Mouse (Mus musculus): Measurements from ENCODE around the gene Prss57.

The Prss57 gene

GRCm38 (mm10) chr10:79790861-79791260 is at the start of gene Prss57:
Gene Prss57, minus strand, starts transcription at chr10:79790961.
- DNase-seq (ENCODE audit: low spot score in 2 of 2): no peak

GRCm38 (mm10) chr10:79840091-79840490 is 49.3 kb upstream of the Prss57 start:
- DNase-seq (ENCODE audit: low spot score in 2 of 2): no peak

- no peak for DNase-seq (ENCODE audit: low spot score in 2 of 2)
Observed at GRCm38 (mm10) chr10:79838151-79838550, 47.4 kb upstream of the Prss57 start.

GRCm38 (mm10) chr10:79836918-79837317 is 46.2 kb upstream of the Prss57 start:
- DNase-seq (ENCODE audit: low spot score in 2 of 2): no peak

GRCm38 (mm10) chr10:79834769-79835398 is 44.1 kb upstream of the Prss57 start:
- peak in 1 of 2 experiments; percentile 64 for DNase-seq (ENCODE audit: low spot score in 2 of 2)

GRCm38 (mm10) chr10:79832786-79833181 is 42.0 kb upstream of the Prss57 start:
- DNase-seq (ENCODE audit: low spot score in 2 of 2): no peak

- no peak for DNase-seq (ENCODE audit: low spot score in 2 of 2)
Observed at GRCm38 (mm10) chr10:79832026-79832785, 41.4 kb upstream of the Prss57 start.

- DNase-seq (ENCODE audit: low spot score in 2 of 2): no peak
Observed at GRCm38 (mm10) chr10:79831583-79831982, 40.8 kb upstream of the Prss57 start.

GRCm38 (mm10) chr10:79824413-79824812 is 33.7 kb upstream of the Prss57 start:
- no peak for DNase-seq (ENCODE audit: low spot score in 2 of 2)

- DNase-seq (ENCODE audit: low spot score in 2 of 2): no peak
Observed at GRCm38 (mm10) chr10:79823011-79823410, 32.2 kb upstream of the Prss57 start.

GRCm38 (mm10) chr10:79822372-79822771 is 31.6 kb upstream of the Prss57 start:
- no peak for DNase-seq (ENCODE audit: low spot score in 2 of 2)

- no peak for DNase-seq (ENCODE audit: low spot score in 2 of 2)
Observed at GRCm38 (mm10) chr10:79821731-79822130, 31.0 kb upstream of the Prss57 start.

GRCm38 (mm10) chr10:79820782-79821181 is 30.0 kb upstream of the Prss57 start, which contains the start of gene Misp:
Gene Misp, plus strand, starts transcription at chr10:79820989.
- DNase-seq (ENCODE audit: low spot score in 2 of 2): no peak

- DNase-seq (ENCODE audit: low spot score in 2 of 2): no peak
Observed at GRCm38 (mm10) chr10:79820277-79820676, 29.5 kb upstream of the Prss57 start.

GRCm38 (mm10) chr10:79819606-79820005 is 28.8 kb upstream of the Prss57 start:
- DNase-seq (ENCODE audit: low spot score in 2 of 2): no peak

GRCm38 (mm10) chr10:79818225-79818624 is 27.5 kb upstream of the Prss57 start:
- no peak for DNase-seq (ENCODE audit: low spot score in 2 of 2)

- no peak for DNase-seq (ENCODE audit: low spot score in 2 of 2)
Observed at GRCm38 (mm10) chr10:79817111-79817510, 26.4 kb upstream of the Prss57 start.

- DNase-seq (ENCODE audit: low spot score in 2 of 2): no peak
Observed at GRCm38 (mm10) chr10:79815671-79816494, 25.1 kb upstream of the Prss57 start.

GRCm38 (mm10) chr10:79814271-79814842 is 23.6 kb upstream of the Prss57 start:
- no peak for DNase-seq (ENCODE audit: low spot score in 2 of 2)

GRCm38 (mm10) chr10:79811736-79812637 is 21.2 kb upstream of the Prss57 start:
- DNase-seq (ENCODE audit: low spot score in 2 of 2): peak in 1 of 2 experiments; percentile 90

GRCm38 (mm10) chr10:79808728-79809127 is 18.0 kb upstream of the Prss57 start:
- no peak for DNase-seq (ENCODE audit: low spot score in 2 of 2)

Data from left cerebral cortex, adult 9 months (tissue).